ENCODE assay signal across 8 mouse cellular contexts in the genomic region with DNA sequence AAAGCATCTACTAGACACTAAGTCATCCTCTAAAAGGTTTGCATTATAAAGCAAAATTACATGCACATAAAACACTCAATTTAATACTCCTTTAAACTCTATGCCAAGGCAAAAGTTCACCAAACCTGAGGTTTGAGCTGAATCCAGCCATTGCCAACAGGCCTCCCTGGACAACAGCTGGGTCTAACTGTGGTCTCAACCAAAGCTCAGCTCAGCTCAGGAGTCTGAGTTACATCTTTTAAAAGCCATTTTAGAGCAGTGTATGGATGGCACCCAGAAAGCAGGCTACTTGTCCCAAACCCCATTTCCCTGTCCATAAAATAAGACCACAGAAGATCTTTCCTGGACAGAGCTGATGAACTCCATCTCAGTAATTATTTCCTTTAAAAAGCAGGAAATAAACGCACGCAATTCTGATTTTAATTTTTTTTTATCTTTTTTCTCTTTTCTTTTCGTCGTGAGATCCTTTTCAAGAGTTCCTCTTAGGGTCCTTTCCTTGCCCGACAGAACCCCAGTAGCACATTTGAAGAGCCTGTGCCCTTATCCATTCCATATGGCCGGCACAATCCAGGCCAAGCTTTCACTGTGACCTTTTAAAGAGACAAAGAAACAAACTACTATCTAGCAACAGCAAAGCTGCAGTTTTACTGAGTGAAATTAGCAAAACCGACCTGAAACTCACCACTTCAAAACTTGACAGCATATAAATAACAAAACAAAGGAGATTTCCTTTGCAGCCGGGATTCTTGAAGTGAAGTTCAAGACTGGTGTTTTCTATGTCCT. TPM values are rescaled to one million over a fixed set of nuclear protein-coding genes. Genes with fewer than 3 reads are reported as not detected.
DNase-seq lines count a peak whose midpoint lies in the region; ATAC-seq lines count a peak whose summit lies in the region.

No protein-coding gene starts in this region.

- 3% methylated on average over 8 of the region's 8 CpGs for WGBS in forebrain, embryonic 11.5 days
- 7% methylated on average over 8 of the region's 8 CpGs for WGBS in limb, embryonic 10.5 days
- 2% methylated on average over 8 of the region's 8 CpGs for WGBS in midbrain, embryonic 14.5 days

- H3K4me1 ChIP-seq in forebrain, embryonic 11.5 days (replicated peaks; ENCODE audit: control insufficient read depth, insufficient read depth, low read length), result no peaks in the 10 kb centered on the region; the same call in 1 of the 2 replicates
- peaks cover 4% of the 10 kb centered on the region; the same call in 1 of the 2 replicates for H3K4me1 ChIP-seq in limb, embryonic 10.5 days
- H3K4me1 ChIP-seq in midbrain, embryonic 14.5 days (ENCODE audit: control insufficient read depth, insufficient read depth, low read length), result peaks cover 11% of the 10 kb centered on the region; the same call in 1 of the 2 replicates

- ATAC-seq in forebrain, embryonic 11.5 days (replicated peaks; ENCODE audit: low FRiP score), result no peak
- no peak for ATAC-seq in midbrain, embryonic 14.5 days (ENCODE audit: low FRiP score, low TSS enrichment)

- peak overlapping the region; percentile 67 for H3K4me2 ChIP-seq in forebrain, embryonic 11.5 days (ENCODE audit: low read depth, low read length, severe bottlenecking)
- peak overlapping the region; percentile 71 for H3K4me2 ChIP-seq in midbrain, embryonic 14.5 days (ENCODE audit: low read length)

- DNase-seq in adrenal gland, adult (ENCODE audit: inconsistent age in 2 of 2, low spot score in 1 of 2), result peak; percentile 59 to 87
- DNase-seq in adrenal gland, postnatal 4 days (ENCODE audit: low spot score in 2 of 2), result no peak
- peak; percentile 48 for DNase-seq in adrenal gland, postnatal 25 days
- DNase-seq in forebrain, embryonic 11.5 days (ENCODE audit: low spot score), result peak; percentile 75
- peak; percentile 69 for DNase-seq in heart, postnatal 4 days
- peak; percentile 68 for DNase-seq in limb, embryonic 10.5 days (ENCODE audit: low spot score)
- peak; percentile 82 for DNase-seq in midbrain, embryonic 14.5 days
- no peak for DNase-seq in right cerebral cortex, postnatal 25 days

- no peaks in the 10 kb centered on the region for H3K36me3 ChIP-seq in forebrain, embryonic 11.5 days (ENCODE audit: control insufficient read depth, insufficient read depth, low read length)
- H3K36me3 ChIP-seq in limb, embryonic 10.5 days, result no peaks in the 10 kb centered on the region
- 0 out of 2 replicates have a peak, but pooled peaks cover 4% of the 10 kb centered on the region for H3K36me3 ChIP-seq in midbrain, embryonic 14.5 days (ENCODE audit: control insufficient read depth, insufficient read depth, low read length)

- H3K9me3 ChIP-seq in forebrain, embryonic 11.5 days (ENCODE audit: control insufficient read depth, low read length), result no peaks in the 10 kb centered on the region
- no peaks in the 10 kb centered on the region for H3K9me3 ChIP-seq in limb, embryonic 10.5 days (replicated peaks)
- no peaks in the 10 kb centered on the region for H3K9me3 ChIP-seq in midbrain, embryonic 14.5 days (ENCODE audit: control insufficient read depth, low read length)

- H3K9ac ChIP-seq in forebrain, embryonic 11.5 days (ENCODE audit: low read length), result peak overlapping the region; percentile 95
- peak overlapping the region; percentile 94 for H3K9ac ChIP-seq in midbrain, embryonic 14.5 days (replicated peaks; ENCODE audit: low read length)

- no peaks in the 10 kb centered on the region for H3K27me3 ChIP-seq in forebrain, embryonic 11.5 days (ENCODE audit: control insufficient read depth, insufficient read depth, low read length)
- peaks cover 22% of the 10 kb centered on the region for H3K27me3 ChIP-seq in limb, embryonic 10.5 days (ENCODE audit: low read depth, poor library complexity, severe bottlenecking)
- H3K27me3 ChIP-seq in midbrain, embryonic 14.5 days (ENCODE audit: control insufficient read depth, insufficient read depth, low read length), result no peaks in the 10 kb centered on the region

- peak overlapping the region; percentile 91 for H3K4me3 ChIP-seq in forebrain, embryonic 11.5 days (ENCODE audit: low read depth, low read length)
- H3K4me3 ChIP-seq in limb, embryonic 10.5 days, result peak overlapping the region; percentile 65
- peak overlapping the region; percentile 91 for H3K4me3 ChIP-seq in midbrain, embryonic 14.5 days (replicated peaks; ENCODE audit: low read depth, low read length)

- 0 out of 2 replicates have a peak overlapping the region, but pooled peaks have one; percentile 7 for H3K27ac ChIP-seq in forebrain, embryonic 11.5 days (ENCODE audit: low read depth, low read length)
- peak overlapping the region; percentile 93 for H3K27ac ChIP-seq in limb, embryonic 10.5 days
- H3K27ac ChIP-seq in midbrain, embryonic 14.5 days (replicated peaks; ENCODE audit: low read depth, low read length), result peak overlapping the region; percentile 96

RNA-seq across cellular contexts. Expression of a gene that starts 21.8 kb away (rescaled TPM):
- 10 to 100 TPM; 29.3 to 36.0 TPM for total RNA-seq in adrenal gland, postnatal 4 days (2021)
- 24.1 and 27.1 TPM in 2 replicates for total RNA-seq in adrenal gland, postnatal 25 days (2021)
- 31.8 and 33.6 TPM in 2 replicates for polyA plus RNA-seq in forebrain, embryonic 11.5 days (2014; fragmentation: Nextera tagmentation; extraction: Ambion mirVana)
- 10 to 100 TPM; 24.4 to 25.3 TPM for total RNA-seq in heart, postnatal 4 days (2021)
- polyA plus RNA-seq in limb, embryonic 10.5 days (2016; fragmentation: Nextera tagmentation; extraction: Ambion mirVana), result 9.4 and 11.0 TPM in 2 replicates
- polyA plus RNA-seq in midbrain, embryonic 14.5 days (2014; fragmentation: Nextera tagmentation; extraction: Ambion mirVana), result 26.6 and 34.2 TPM in 2 replicates

Comparison
In these comparisons a context has a peak if more than half of its experiments do, and no peak if none do; other contexts are left out.
1. DNase-seq: peak in adrenal gland, adult (2 of 2), adrenal gland, postnatal 25 days (single experiment), forebrain, embryonic 11.5 days (single experiment), heart, postnatal 4 days (single experiment), limb, embryonic 10.5 days (single experiment) and midbrain, embryonic 14.5 days (single experiment); none in adrenal gland, postnatal 4 days (0 of 2) and right cerebral cortex, postnatal 25 days (single experiment).
2. H3K27ac ChIP-seq: peak in every context shown above with its lines; median percentile 96 in midbrain, embryonic 14.5 days; 93 in limb, embryonic 10.5 days; 7 in forebrain, embryonic 11.5 days.
3. Peak in every context shown above with its lines, with median percentiles within 50 percentile points of each other: H3K4me3 ChIP-seq.